ENCODE assay signal across 11 mouse cellular contexts in genomic region chr11:114844464-114845220, GRCm38 (mm10). TPM values are rescaled to one million over a fixed set of nuclear protein-coding genes. Genes with fewer than 3 reads are reported as not detected.
DNase-seq lines count a peak whose midpoint lies in the region; ATAC-seq and TF ChIP-seq lines count a peak whose summit lies in the region.
"Had no signal": no experiment of that assay in that cellular context is flagged by ENCODE, and none has a peak within 500 bp of the region (broad histone marks: within the 10 kb centered on the region; RNA-seq: fewer than 3 reads in every experiment).

No protein-coding gene starts in this region.

- no peak overlapping the region for H3K4me2 ChIP-seq in hindbrain, embryonic 13.5 days
- H3K4me2 ChIP-seq in hindbrain, embryonic 16.5 days (ENCODE audit: low read length) = no peak overlapping the region
- peak overlapping the region; percentile 30 for H3K4me2 ChIP-seq in kidney, embryonic 15.5 days
- H3K4me2 ChIP-seq in myocyte (ENCODE audit: low read depth) = peak overlapping the region; percentile 52

- no peaks in the 10 kb centered on the region for H3K36me3 ChIP-seq in hindbrain, embryonic 13.5 days
- H3K36me3 ChIP-seq in hindbrain, embryonic 16.5 days (ENCODE audit: control insufficient read depth, insufficient read depth, low read length) = no peaks in the 10 kb centered on the region
- H3K36me3 ChIP-seq in kidney, embryonic 15.5 days = no peaks in the 10 kb centered on the region
- H3K36me3 ChIP-seq in myocyte (ENCODE audit: control insufficient read depth, insufficient read depth) = no peaks in the 10 kb centered on the region
- H3K36me3 ChIP-seq: G1E had no signal

- H3K9me3 ChIP-seq in hindbrain, embryonic 13.5 days = 0 out of 2 replicates have a peak, but pooled peaks cover 6% of the 10 kb centered on the region
- H3K9me3 ChIP-seq in hindbrain, embryonic 16.5 days (ENCODE audit: control insufficient read depth, low read length) = peaks cover 2% of the 10 kb centered on the region; the same call in 1 of the 2 replicates
- no peaks in the 10 kb centered on the region for H3K9me3 ChIP-seq in kidney, embryonic 15.5 days (replicated peaks)

- no peak for TF ChIP-seq POLR2A in myocyte (IDR thresholded peaks at IDR 0.05; ENCODE audit: insufficient read length, low read depth)

- H3K4me1 ChIP-seq in hindbrain, embryonic 13.5 days (replicated peaks) = peaks cover 20% of the 10 kb centered on the region
- peaks cover 3% of the 10 kb centered on the region; the same call in 1 of the 2 replicates for H3K4me1 ChIP-seq in hindbrain, embryonic 16.5 days (ENCODE audit: control insufficient read depth, insufficient read depth, low read depth, low read length)
- peaks cover 55% of the 10 kb centered on the region for H3K4me1 ChIP-seq in kidney, embryonic 15.5 days

- no peak overlapping the region for H3ac ChIP-seq in myocyte (ENCODE audit: control insufficient read depth, insufficient read length)

- no peak overlapping the region for H3K4me3 ChIP-seq in hindbrain, embryonic 13.5 days
- H3K4me3 ChIP-seq in hindbrain, embryonic 16.5 days (ENCODE audit: low read length) = no peak overlapping the region
- no peak overlapping the region for H3K4me3 ChIP-seq in kidney, embryonic 15.5 days (replicated peaks)
- no peak overlapping the region for H3K4me3 ChIP-seq in myocyte
- H3K4me3 ChIP-seq: erythroblast, embryonic 14.5 days had no signal

- peak overlapping the region; percentile 12; the same call in 1 of the 2 replicates for H3K27ac ChIP-seq in hindbrain, embryonic 13.5 days
- no peak overlapping the region for H3K27ac ChIP-seq in hindbrain, embryonic 16.5 days (ENCODE audit: low read depth, low read length)
- peak overlapping the region; percentile 88 for H3K27ac ChIP-seq in kidney, embryonic 15.5 days

- no peaks in the 10 kb centered on the region for H3K79me2 ChIP-seq in myocyte (ENCODE audit: control insufficient read depth, insufficient read depth)

- H3K9ac ChIP-seq in hindbrain, embryonic 13.5 days = no peak overlapping the region
- no peak overlapping the region for H3K9ac ChIP-seq in hindbrain, embryonic 16.5 days (ENCODE audit: low read depth, low read length)
- H3K9ac ChIP-seq in kidney, embryonic 15.5 days = peak overlapping the region; percentile 21; the same call in 1 of the 2 replicates

- 78% methylated on average over 7 of the region's 7 CpGs for WGBS in hindbrain, embryonic 13.5 days
- WGBS in hindbrain, embryonic 16.5 days = 63% methylated on average over 7 of the region's 7 CpGs
- 35% methylated on average over 7 of the region's 7 CpGs for WGBS in kidney, embryonic 15.5 days

- peak; percentile 47 for DNase-seq in urinary bladder, postnatal 14 days (ENCODE audit: low spot score)
- DNase-seq in urinary bladder, postnatal 4 days (ENCODE audit: low spot score in 2 of 2) = no peak
- DNase-seq in urinary bladder, postnatal 10 days (ENCODE audit: low spot score) = no peak
- DNase-seq in thymus, postnatal 4 days = no peak
- DNase-seq: adrenal gland, adult 2 months had no signal

- peaks cover 19% of the 10 kb centered on the region for H3K27me3 ChIP-seq in hindbrain, embryonic 13.5 days
- H3K27me3 ChIP-seq in hindbrain, embryonic 16.5 days (replicated peaks; ENCODE audit: control insufficient read depth, insufficient read depth, low read length) = peaks cover 9% of the 10 kb centered on the region
- H3K27me3 ChIP-seq in kidney, embryonic 15.5 days = no peaks in the 10 kb centered on the region
- H3K27me3 ChIP-seq in myocyte (ENCODE audit: control insufficient read depth, insufficient read depth, insufficient read length) = no peaks in the 10 kb centered on the region

- no peak for ATAC-seq in hindbrain, embryonic 13.5 days (ENCODE audit: low FRiP score)
- ATAC-seq in hindbrain, embryonic 16.5 days = no peak
- peak; percentile 67 for ATAC-seq in kidney, embryonic 15.5 days (replicated peaks; ENCODE audit: low FRiP score)

TF ChIP-seq in myocyte, 11 proteins besides CTCF, POLR2A, EP300 and RAD21:
- no peak for TF ChIP-seq REST (IDR thresholded peaks at IDR 0.05; ENCODE audit: insufficient read depth, insufficient read length)
- no peak for TF ChIP-seq POLR2AphosphoS2 (IDR thresholded peaks at IDR 0.05; ENCODE audit: insufficient read length, low read depth)
- TF ChIP-seq CEBPB (IDR thresholded peaks at IDR 0.05; ENCODE audit: insufficient read depth, poor library complexity, severe bottlenecking) = no peak
- no peak for TF ChIP-seq MYOD1 (IDR thresholded peaks at IDR 0.05; ENCODE audit: control insufficient read depth in 1 of 3, insufficient read length in 2 of 3, low read depth in 2 of 3)
- TF ChIP-seq E2F4 (IDR thresholded peaks at IDR 0.05; ENCODE audit: insufficient read depth) = no peak
- no peak for TF ChIP-seq USF1 (IDR thresholded peaks at IDR 0.05; ENCODE audit: low read depth)
- TF ChIP-seq MYOG (IDR thresholded peaks at IDR 0.05; ENCODE audit: control insufficient read depth in 1 of 3, insufficient read depth in 1 of 3, insufficient read length in 2 of 3, low read depth in 2 of 3) = no peak
- TF ChIP-seq TCF12 (IDR thresholded peaks at IDR 0.05; ENCODE audit: insufficient read depth, poor library complexity, severe bottlenecking) = no peak
- TF ChIP-seq TCF3 (IDR thresholded peaks at IDR 0.05; ENCODE audit: insufficient read length, low read depth) = no peak
- TF ChIP-seq SRF (IDR thresholded peaks at IDR 0.05; ENCODE audit: control insufficient read depth, insufficient read length, low read depth) = no peak
- TF ChIP-seq MAX (IDR thresholded peaks at IDR 0.05; ENCODE audit: low read depth) = no peak

RNA-seq across cellular contexts. Expression of gene Gprc5c, which starts 6.3 kb away (rescaled TPM):
- 9.9 and 11.9 TPM in 2 replicates for polyA plus RNA-seq in hindbrain, embryonic 13.5 days (2015; fragmentation: Nextera tagmentation; extraction: Ambion mirVana)
- 9.7 and 12.9 TPM in 2 replicates for polyA plus RNA-seq in hindbrain, embryonic 16.5 days (2015; fragmentation: Nextera tagmentation; extraction: Ambion mirVana)
- 119 TPM in 2 replicates for polyA plus RNA-seq in kidney, embryonic 15.5 days (2015; fragmentation: Nextera tagmentation; extraction: Ambion mirVana)
- polyA plus RNA-seq in myocyte (2012; fragmentation: generic; extraction: Trizol) = 172 TPM
- polyA plus RNA-seq: G1E had no signal

RNA-seq across cellular contexts. Expression of gene Cd300a, which starts 45.2 kb away (rescaled TPM):
- polyA plus RNA-seq in hindbrain, embryonic 13.5 days (2015; fragmentation: Nextera tagmentation; extraction: Ambion mirVana) = 0.69 and 1.2 TPM in 2 replicates
- 0.97 and 1.6 TPM in 2 replicates for polyA plus RNA-seq in hindbrain, embryonic 16.5 days (2015; fragmentation: Nextera tagmentation; extraction: Ambion mirVana)
- 1.7 and 1.8 TPM in 2 replicates for polyA plus RNA-seq in kidney, embryonic 15.5 days (2015; fragmentation: Nextera tagmentation; extraction: Ambion mirVana)
- polyA plus RNA-seq in myocyte (2012; fragmentation: generic; extraction: Trizol) = 0.40 TPM
- polyA plus RNA-seq: erythroblast, embryonic 14.5 days; G1E had no signal

RNA-seq across cellular contexts. Expression of gene Gpr142, which starts 45.9 kb away (rescaled TPM):
- polyA plus RNA-seq in hindbrain, embryonic 13.5 days (2015; fragmentation: Nextera tagmentation; extraction: Ambion mirVana) = not detected in 2 replicates
- polyA plus RNA-seq in hindbrain, embryonic 16.5 days (2015; fragmentation: Nextera tagmentation; extraction: Ambion mirVana) = not detected in 2 replicates
- polyA plus RNA-seq in kidney, embryonic 15.5 days (2015; fragmentation: Nextera tagmentation; extraction: Ambion mirVana) = 0.14 TPM in 1 of 2 replicates, not detected in the other
- 0.07 TPM for polyA plus RNA-seq in myocyte (2012; fragmentation: generic; extraction: Trizol)
- polyA plus RNA-seq: adrenal gland, adult 2 months; erythroblast, embryonic 14.5 days; G1E had no signal

RNA-seq across cellular contexts. Expression of gene Btbd17, which starts 48.9 kb away (rescaled TPM):
- polyA plus RNA-seq in hindbrain, embryonic 13.5 days (2015; fragmentation: Nextera tagmentation; extraction: Ambion mirVana) = 21.4 and 22.3 TPM in 2 replicates
- polyA plus RNA-seq in hindbrain, embryonic 16.5 days (2015; fragmentation: Nextera tagmentation; extraction: Ambion mirVana) = 22.4 and 24.2 TPM in 2 replicates
- polyA plus RNA-seq in kidney, embryonic 15.5 days (2015; fragmentation: Nextera tagmentation; extraction: Ambion mirVana) = 1.0 and 1.5 TPM in 2 replicates
- 34.0 TPM for polyA plus RNA-seq in myocyte (2012; fragmentation: generic; extraction: Trizol)
- polyA plus RNA-seq: erythroblast, embryonic 14.5 days; G1E had no signal

Comparison
In these comparisons a context has a peak if more than half of its experiments do, and no peak if none do; other contexts are left out.
1. H3K4me2 ChIP-seq: peak in kidney, embryonic 15.5 days (single experiment) and myocyte (single experiment); none in hindbrain, embryonic 13.5 days (single experiment) and hindbrain, embryonic 16.5 days (single experiment).